Mouse (Mus musculus): ENCODE results near the gene Tenm3.

GRCm38 (mm10) chr8:48353458-48353857, 490.3 kb downstream of the Tenm3 start:
- TF ChIP-seq USF1 (IDR thresholded peaks at IDR 0.05; ENCODE audit: low read depth) (no peak), CTCF (IDR thresholded peaks at IDR 0.05; ENCODE audit: control insufficient read depth, insufficient read depth, insufficient read length) (no peak), MAX (IDR thresholded peaks at IDR 0.05) (no peak), CEBPB (IDR thresholded peaks at IDR 0.05; ENCODE audit: low read depth) (no peak), MYOG (IDR thresholded peaks at IDR 0.05; ENCODE audit: control insufficient read depth, extremely low read depth, insufficient read length) (no peak)
